Mouse (Mus musculus): ENCODE data around the gene Arpc3. TPM values are rescaled to one million over a fixed set of nuclear protein-coding genes. Genes with fewer than 3 reads are reported as not detected.
"Not testable (repeated sequence)": the region's sequence is repeated elsewhere in the genome, so short reads cannot be mapped to it uniquely, and the experiment has no call there.

Gene Arpc3
- total RNA-seq, 2 experiments from 2014 or later = 225 to 243 TPM

DNA sequence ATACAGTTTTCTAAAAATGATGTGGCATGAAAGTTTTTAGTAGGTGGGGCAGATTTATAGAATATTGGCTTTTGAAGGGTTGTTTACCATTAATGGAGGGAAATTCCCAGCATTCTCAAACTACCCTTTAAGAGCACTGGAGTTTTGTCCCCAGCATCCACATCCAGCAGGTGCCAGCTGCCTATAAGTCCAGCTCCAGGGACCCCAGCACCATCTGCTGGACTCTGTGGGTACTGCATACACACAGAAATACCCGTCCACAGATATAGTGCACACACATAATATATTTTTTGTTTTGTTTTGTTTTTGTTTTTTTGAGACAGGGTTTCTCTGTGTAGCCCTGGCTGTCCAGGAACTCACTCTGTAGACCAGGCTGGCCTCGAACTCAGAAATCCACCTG is 2.2 kb downstream of the Arpc3 start:
- intact Hi-C loops (cut with DNase I) = loop anchor here (5.0 kb wide), 3 partner anchors 132 to 282 kb away; partner anchors contain the start of gene Tctn1

GRCm38 (mm10) chr5:122396791-122397190 is 5.1 kb downstream of the Arpc3 start:
- no peak for DNase-seq (ENCODE audit: low spot score in 2 of 2)

More for the DNA sequence above, 2.2 kb downstream of the Arpc3 start:
- peak; percentile 70 to 80 for DNase-seq (ENCODE audit: low spot score in 2 of 2)

DNA sequence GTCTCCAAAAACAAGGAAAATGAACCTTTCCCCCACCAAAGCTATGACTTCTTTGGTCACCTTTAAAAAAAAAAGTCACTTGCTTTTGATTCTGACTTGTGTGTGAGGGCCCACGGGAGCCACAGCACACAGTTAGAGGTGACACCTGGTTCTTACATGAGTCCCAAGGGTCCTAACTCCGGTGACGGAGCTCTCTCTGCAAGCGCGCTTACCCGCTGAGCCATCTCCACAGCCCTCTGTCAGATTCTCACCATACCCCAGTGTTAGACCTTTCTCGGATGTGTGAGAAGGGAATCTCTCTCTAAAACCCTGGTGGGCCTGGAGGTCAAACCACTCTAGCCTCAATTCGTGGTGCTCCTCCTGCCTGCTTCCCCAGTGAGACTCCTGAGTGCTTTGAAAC is 5.8 kb downstream of the Arpc3 start:
- intact Hi-C loops (cut with DNase I) = no loop called here
- DNase-seq (ENCODE audit: low spot score in 2 of 2) = no peak

More at GRCm38 (mm10) chr5:122396791-122397190, 5.1 kb downstream of the Arpc3 start:
- intact Hi-C loops (cut with DNase I) = no loop called here

- DNase-seq (ENCODE audit: low spot score in 2 of 2) = no peak
- intact Hi-C loops (cut with DNase I) = loop anchor here (5.0 kb wide), 1 partner anchor 327 kb away; no protein-coding TSS in a partner anchor
Observed at GRCm38 (mm10) chr5:122399871-122400270, 8.2 kb downstream of the Arpc3 start.

GRCm38 (mm10) chr5:122400628-122401302 is 9.1 kb downstream of the Arpc3 start:
- intact Hi-C loops (cut with DNase I) = loop anchor here (1.0 to 5.0 kb wide), 2 partner anchors 227 to 327 kb away; no protein-coding TSS in a partner anchor
- peak; percentile 42 to 67 for DNase-seq (ENCODE audit: low spot score in 2 of 2)

GRCm38 (mm10) chr5:122401303-122401640 is 9.6 kb downstream of the Arpc3 start:
- intact Hi-C loops (cut with DNase I) = loop anchor here (1.0 to 5.0 kb wide), 2 partner anchors 226 to 326 kb away; no protein-coding TSS in a partner anchor
- DNase-seq (ENCODE audit: low spot score in 2 of 2) = peak; percentile 75 to 77

DNA sequence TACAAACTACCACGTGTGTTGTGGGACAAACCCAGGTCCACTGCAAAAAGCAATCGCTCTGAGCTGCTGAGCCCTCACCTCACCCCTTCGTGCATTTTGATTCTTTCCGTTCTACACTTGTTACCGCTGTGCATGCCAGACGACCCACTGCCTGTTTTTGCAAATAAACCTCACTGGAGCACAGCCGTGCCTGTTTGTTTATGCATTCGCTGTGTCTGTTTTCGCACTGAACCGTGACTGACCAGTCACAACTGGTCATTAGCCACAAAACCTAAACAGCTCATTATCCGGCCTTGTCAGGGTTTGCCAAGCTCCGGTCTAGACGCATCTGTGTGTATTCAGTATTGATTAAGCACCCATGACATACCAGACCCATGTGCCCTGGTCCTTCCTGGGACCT is 10.5 kb downstream of the Arpc3 start:
- intact Hi-C loops (cut with DNase I) = loop anchor here (5.0 kb wide), 1 partner anchor 325 kb away; no protein-coding TSS in a partner anchor
- no peak for DNase-seq (ENCODE audit: low spot score in 2 of 2)

GRCm38 (mm10) chr5:122402772-122403171 is 11.1 kb downstream of the Arpc3 start:
- intact Hi-C loops (cut with DNase I) = loop anchor here (5.0 kb wide), 1 partner anchor 325 kb away; no protein-coding TSS in a partner anchor
- DNase-seq (ENCODE audit: low spot score in 2 of 2) = peak; percentile 51 to 89

DNA sequence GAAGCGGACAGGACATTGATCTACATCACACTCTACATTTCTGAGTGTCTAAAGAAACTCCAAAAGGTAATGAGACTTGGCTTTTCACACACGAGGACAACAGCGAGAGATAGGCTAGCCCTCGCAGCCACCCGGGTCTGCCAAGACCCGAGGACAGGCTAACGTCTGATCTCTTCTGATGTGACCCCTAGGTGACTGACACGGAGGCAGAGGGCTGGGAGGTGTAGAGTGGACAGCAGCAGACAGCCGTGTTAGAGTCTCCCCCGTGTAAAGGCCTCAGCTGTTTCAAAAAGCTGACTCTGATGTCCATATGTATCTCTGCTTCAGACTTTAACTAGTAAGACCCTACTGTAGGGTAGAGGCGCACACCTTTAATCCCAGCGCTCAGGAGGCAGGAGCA is 11.7 kb downstream of the Arpc3 start:
- DNase-seq (ENCODE audit: low spot score in 2 of 2) = no peak
- intact Hi-C loops (cut with DNase I) = loop anchor here (5.0 kb wide), 1 partner anchor 324 kb away; no protein-coding TSS in a partner anchor

- intact Hi-C loops (cut with DNase I) = no loop called here
- no peak for DNase-seq (ENCODE audit: low spot score in 2 of 2)
Observed at GRCm38 (mm10) chr5:122405537-122405936, 13.9 kb downstream of the Arpc3 start.

DNA sequence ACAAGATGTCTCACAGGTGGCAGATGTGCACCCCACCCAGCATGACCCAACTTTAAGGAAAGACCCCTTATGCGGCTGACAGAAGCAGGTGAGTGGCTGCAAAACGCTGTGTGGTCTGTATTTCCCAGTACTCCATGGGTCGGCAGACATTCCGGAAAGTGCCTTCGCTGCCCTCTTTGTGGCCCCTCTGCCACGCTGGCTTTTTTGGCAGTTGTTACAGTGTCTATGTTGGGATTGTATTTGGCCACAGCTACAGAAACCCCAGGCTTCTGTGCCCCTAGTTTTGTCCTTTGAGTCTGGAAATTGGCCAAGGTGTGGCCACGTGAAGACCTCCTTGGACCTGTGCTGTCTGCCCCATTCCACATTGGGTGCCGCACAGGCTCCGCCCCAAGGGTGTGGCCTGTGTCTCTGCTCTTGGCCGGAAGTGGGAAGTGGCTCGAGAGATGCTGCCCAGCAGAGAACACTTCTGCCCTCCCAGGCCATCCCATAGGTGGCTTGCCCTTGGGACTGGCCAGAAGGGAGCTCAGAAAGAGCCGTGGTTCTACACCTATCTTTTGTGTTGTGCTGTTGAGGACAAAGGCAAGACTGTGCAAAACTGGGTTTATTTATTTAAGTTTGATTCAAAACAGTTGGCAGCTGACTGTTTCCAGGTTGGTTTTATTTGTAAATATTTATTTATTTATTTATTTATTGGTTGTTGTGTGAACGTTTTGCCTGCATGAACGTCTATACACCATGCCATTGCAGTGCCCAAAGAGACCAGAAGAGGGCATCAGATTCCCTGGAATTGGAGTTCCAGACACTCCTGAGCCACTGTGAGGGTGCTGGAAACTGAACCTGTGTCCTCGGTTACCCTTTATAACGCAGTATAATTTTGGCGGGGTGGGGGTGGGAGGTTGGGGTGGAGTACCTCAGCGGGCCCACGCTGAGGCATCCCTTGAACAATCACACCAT is 18.3 kb downstream of the Arpc3 start:
- intact Hi-C loops (cut with DNase I) = no loop called here
- DNase-seq (ENCODE audit: low spot score in 2 of 2) = no peak

- intact Hi-C loops (cut with DNase I) = no loop called here
- DNase-seq (ENCODE audit: low spot score in 2 of 2) = no peak
Observed at GRCm38 (mm10) chr5:122411892-122412291, 20.2 kb downstream of the Arpc3 start.

DNA sequence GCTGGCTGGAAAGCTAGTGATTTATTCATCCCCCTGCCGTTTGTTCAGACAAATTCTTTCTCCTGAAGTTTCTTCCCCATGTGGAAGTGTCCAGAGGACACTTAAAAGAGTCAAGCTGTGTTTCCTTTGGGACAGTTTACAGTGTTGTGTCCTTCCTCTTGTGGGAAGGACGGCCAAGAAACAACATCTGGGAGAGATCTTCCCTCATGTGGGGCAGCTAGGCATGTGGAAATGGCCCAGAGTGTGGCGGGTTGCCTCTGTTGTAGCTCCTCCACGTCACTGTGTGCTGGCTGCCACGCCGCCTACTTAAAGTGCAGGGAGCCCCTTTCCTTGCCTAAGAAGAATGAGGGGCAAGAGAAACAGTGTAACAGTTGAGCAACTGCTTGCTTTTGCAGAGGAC is 21.1 kb downstream of the Arpc3 start:
- intact Hi-C loops (cut with DNase I) = no loop called here
- no peak for DNase-seq (ENCODE audit: low spot score in 2 of 2)

DNA sequence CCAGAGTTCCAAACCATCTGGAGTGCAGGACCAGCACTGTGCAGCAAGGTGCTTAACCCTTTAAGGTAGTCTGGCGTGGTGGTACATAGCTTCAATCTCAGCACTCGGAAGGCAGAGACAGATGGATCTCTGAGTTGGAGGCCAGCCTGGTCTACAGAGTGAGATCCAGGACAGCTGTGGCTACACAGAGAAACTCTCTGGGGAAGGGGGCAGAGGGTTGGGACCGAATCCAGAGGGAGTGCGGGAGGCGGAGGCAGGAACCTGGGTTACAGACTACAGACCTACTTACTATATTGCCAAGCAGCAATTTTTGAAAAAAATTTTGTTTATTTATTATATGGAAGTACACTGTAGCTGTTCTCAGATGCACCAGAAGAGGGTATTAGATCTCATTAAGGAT is 22.7 kb downstream of the Arpc3 start:
- DNase-seq (ENCODE audit: low spot score in 2 of 2) = no peak

GRCm38 (mm10) chr5:122415465-122415864 is 23.8 kb downstream of the Arpc3 start:
- DNase-seq (ENCODE audit: low spot score in 2 of 2) = no peak
- intact Hi-C loops (cut with DNase I) = no loop called here

More for the DNA sequence above, 22.7 kb downstream of the Arpc3 start:
- intact Hi-C loops (cut with DNase I) = no loop called here

DNA sequence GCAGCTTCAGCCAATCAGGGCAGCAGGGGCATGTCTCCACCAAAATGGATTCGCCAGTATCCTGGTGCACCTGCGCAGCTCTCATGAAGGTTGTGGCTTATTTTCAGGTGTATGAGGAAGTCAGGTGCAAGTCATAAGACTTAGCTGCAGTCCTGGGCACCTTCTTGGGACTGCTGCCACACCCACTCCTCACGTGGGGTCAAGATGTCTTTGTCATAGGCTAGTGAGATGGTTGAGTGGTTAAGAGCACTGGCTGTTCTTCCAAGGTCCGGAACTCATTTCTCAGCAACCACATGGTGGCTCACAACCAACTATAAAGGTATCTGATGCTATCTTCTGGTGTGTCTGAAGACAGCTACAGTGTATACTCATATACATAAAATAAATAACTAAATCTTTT is 29.0 kb downstream of the Arpc3 start:
- intact Hi-C loops (cut with DNase I) = loop anchor here (5.0 kb wide), 1 partner anchor 307 kb away; no protein-coding TSS in a partner anchor
- not testable (repeated sequence) for DNase-seq (ENCODE audit: low spot score in 2 of 2)

DNA sequence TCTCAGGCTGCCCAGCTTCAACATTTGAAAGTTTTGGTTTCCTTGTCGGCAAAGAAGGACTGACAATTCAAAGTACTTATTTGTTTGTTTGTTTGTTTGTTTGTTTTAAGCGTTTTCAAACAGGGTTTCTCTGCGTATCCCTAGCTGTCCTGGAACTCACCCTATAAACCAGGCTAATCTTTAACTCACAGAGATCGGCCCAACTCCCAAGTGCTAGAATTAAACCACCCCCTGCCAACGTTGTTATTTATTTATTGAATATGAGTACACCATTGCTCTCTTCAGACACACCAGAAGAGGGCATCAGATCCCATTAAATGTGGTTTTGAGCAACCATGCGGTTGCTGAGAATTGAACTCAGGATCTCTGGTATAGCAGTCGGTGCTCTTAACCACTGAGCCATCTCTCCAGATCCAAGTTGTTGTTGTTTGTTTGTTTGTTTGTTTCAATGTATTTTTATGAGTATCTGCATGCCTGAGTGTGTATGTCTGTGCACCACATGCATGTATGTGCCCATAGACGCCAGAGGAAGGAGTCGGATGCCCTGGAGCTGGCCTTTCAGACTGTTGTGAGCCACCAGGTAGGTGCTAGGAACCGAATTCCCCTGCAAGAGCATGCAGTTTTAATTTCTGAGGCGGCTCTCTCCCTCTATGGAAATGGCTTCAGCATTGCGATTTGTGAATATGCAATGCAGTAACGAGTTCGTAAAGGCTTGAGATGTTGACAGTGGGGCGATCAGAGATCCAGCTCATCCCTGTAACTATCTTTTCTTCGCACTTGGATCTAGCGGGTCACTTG is 29.8 kb downstream of the Arpc3 start, which contains the start of gene Anapc7:
TSS of gene Anapc7 (plus strand) at position 423 of the 798 bp plus-strand sequence.
- no peak for DNase-seq (ENCODE audit: low spot score in 2 of 2)
- intact Hi-C loops (cut with DNase I) = loop anchor here (2.0 to 5.0 kb wide), 2 partner anchors 205 to 306 kb away; no protein-coding TSS in a partner anchor

DNA sequence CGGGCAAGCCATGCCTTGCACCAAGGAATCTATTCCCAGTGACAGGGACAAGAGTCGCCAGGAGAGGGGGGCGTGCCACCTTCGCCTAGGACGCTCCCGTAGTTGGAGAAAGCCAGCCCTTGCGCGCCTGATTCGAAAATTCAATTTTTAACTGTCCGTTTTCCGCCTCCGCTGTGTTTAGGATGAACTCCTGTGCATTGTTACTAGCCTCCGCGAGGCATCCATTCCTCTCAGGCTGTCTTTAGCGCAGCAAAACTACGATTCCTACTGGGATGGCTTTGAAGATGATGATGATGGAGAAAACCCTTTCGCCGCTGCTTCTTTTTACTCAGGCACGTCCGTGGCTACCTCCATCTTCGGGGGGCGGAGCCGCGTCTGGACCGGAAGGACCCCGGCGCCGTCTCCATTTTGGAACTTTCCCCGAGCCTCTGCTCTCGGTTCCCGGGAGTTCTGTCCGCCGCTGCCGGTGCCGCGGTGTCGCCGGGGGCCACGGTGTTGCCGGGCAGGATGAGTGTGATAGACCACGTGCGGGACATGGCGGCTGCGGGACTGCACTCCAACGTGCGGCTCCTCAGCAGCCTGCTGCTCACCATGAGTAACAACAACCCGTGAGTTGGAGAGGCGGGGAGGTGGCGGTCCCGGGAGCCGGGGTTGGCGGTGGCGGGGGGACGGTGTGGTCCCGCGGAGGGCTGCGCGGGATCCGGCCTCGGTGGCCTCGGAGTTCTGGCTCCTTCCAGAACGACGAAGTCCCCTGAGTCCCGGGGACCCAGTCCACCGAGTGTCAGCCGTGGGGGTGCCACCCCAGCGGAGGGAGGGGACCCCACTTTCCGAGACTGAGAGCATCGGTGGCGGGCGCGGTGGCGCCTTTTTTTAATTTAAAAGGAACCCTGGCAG is 30.6 kb downstream of the Arpc3 start:
- DNase-seq (ENCODE audit: low spot score in 2 of 2) = peak; percentile 91 to 92
- intact Hi-C loops (cut with DNase I) = loop anchor here (2.0 to 5.0 kb wide), 2 partner anchors 204 to 305 kb away; no protein-coding TSS in a partner anchor
